Mouse (Mus musculus): ENCODE measurements at regions not wholly inside any gene's neighbourhood (a gene's known extent, or its start where the extent isn't known, plus 50 kb on each side); places are given as distances from the start of the nearest gene placed in this dataset.

DNA sequence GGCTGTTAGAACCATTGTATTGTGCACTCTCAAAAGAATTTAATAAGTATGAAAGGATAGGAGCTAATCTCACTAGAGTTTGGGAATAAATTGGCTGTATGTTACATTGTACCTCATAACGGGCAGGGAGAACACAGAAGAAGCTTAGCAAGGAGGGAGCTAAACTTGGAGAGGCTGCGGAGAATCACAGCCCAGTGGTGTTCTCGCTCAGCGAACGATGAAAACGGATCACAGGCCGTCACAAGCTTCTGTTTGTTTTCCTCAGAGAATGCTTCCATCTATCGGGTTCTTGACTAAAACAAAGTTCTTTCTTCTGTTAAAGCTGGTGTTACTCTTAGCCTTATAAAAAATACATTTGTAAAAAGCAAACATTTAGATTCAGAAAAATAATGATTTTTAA is 178.2 kb upstream of the Rnd3 start:
- no peak for DNase-seq (ENCODE audit: low spot score)

DNA sequence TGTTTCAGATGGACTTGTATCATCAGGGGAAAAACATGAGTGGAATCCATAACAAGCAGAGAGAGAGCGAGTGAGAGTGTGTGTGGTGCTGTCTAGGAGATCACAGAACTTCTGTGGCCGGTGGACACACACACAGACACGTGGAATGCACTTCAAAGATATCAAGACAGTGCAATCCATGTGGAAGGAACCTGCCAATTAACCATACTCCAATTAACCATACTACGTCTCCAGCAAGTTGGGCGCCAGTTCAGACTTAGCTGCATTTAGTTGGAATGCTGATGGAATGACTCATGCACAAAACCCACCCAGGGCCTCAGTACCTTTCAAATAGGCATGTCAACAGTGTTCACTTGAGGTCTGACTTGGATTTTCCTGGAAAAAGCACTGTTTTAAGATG is 172.8 kb upstream of the Rnd3 start:
- DNase-seq (ENCODE audit: low spot score), result no peak

DNA sequence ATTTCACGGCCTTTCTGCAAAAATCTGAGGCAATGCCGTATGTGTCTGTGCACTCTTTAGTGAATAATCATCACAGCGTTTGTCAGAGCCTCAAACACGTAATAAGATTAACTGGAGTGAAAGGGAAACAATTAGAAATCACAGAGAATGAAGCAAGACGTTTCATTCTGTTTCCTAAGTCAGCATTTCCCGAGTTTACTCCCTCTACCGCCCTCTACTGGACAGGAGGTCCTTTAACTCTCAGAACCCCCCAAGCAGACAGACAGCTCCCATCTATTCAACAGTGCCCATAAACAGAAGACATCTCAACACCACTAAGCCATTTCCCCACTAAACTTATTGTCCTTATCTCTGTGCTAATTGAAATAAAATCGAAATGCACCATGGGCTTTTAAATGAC is 167.5 kb upstream of the Rnd3 start:
- no peak for DNase-seq (ENCODE audit: low spot score)

DNA sequence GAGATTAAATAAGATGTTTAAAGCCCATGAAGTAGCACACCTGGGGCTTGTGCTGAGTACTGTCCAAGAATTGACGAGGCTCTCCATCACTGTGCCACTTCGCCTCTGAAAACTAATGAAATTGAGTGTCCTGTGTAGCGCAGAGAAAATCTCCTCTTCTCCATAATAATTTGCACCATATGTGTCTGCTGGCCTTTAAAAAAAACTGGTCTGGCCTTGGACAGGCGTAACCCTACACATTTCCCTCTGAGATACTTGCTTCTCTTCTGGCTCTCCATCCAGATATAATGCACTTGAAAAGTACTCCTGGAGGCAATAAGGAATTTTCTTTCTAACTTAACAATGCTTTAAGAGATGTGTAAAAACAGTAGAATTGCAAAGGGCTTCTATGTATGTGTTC is 164.5 kb upstream of the Rnd3 start:
- DNase-seq (ENCODE audit: low spot score), result no peak

DNA sequence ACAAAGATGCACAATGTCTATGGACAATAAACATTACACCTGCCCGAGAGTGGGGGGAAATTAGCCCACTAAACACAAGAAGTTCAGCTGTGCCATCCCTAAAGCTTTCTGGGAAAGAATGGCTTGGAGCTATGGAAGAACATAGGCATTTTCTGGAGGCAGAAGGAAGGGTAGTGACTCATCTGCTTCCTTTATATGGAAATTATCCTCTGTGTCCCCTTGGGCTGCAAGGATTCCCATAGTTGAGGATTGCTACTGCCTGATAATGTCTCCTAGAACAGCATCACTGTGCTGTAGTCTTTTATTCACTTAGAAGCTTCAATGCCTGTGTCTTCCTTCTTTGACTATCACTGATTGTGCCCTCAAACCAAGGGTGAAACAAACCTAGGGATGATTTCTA is 157.3 kb upstream of the Rnd3 start:
- DNase-seq (ENCODE audit: low spot score), result no peak

DNA sequence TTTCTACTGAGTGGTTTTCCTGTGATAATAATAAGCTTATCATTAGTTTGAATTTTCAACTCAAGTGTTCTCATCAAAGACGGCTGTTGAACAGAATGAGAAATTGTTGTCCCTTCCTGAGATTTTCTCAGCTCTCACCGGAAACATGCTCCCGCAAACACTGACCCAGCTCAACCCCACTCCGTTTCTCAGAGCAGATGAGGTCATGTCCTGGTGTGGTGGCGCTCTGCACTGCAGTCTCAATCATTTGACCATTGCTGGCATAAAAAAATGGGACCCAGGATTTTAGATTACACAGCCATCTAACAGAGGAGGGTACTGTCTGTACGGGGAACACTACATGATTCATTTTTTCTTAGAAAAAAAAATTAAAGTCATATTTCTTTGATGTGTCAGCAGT is 156.5 kb upstream of the Rnd3 start:
- peak; percentile 11 for DNase-seq (ENCODE audit: low spot score)

DNA sequence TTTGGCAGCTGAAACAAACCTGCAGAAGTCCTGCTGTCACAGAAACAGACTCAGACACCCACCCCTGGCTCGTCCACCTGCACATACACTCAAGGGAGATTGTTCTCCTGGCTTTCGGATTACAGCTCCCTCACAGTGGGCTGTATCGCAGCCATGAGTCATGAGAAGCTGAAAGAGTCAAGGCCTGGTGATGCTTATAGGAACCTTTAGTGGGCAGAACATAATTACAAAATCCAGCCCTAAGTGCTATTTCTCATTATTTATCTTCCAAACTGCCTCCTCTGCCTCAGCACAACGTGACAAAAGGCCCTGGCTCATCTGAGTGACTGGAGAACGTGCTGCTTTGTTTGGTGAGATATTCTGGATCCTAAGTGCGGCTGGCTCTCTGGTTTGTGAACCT is 155.8 kb upstream of the Rnd3 start:
- no peak for DNase-seq (ENCODE audit: low spot score)

DNA sequence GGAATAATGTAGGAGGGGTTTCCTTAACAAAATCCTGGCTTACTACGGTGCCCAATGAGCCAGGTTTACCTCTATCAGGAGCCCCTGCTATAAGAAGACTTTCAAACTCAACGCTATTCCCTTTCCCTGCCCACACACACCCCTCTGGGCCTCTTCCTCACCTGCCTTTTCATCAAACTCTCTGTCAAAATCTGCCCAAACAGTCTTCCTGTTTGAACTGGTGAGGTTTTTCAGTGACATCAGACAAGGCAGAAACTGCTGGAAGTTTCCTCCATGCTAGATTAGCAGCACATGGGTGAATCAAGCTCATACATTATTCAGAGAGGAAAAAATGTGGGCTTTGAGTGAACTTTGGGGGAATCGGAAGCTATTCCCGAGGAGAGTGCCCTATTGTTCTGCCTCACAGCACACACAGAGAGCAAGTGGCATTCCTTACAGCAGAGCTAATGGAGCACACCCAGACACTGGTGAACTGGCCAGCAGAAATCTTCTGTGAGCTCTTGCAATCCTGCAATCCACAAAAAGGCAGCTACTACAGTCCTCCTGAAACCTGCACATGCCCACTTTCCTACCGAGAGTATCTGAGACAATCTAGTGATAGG is 141.8 kb upstream of the Rnd3 start:
- DNase-seq (ENCODE audit: low spot score), result no peak

DNA sequence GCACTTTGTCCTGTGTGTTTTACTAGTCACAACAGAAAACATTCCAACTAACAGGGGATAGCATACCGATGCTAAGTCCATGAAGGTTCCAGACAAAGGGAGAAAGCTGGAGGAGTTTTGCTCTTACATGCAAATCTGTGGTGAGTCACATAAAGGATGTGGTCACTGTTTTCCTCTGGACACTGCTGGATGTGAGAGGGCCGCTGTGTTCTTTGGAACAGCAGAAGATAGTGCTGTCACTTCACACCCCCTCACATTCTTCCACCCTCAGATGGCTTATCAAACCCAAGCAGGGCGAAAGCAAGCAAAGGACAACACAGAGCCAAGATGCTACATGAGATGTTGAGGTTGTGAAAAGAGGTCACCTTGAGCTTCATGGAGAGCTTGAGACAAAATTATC is 139.8 kb upstream of the Rnd3 start:
- no peak for DNase-seq (ENCODE audit: low spot score)

DNA sequence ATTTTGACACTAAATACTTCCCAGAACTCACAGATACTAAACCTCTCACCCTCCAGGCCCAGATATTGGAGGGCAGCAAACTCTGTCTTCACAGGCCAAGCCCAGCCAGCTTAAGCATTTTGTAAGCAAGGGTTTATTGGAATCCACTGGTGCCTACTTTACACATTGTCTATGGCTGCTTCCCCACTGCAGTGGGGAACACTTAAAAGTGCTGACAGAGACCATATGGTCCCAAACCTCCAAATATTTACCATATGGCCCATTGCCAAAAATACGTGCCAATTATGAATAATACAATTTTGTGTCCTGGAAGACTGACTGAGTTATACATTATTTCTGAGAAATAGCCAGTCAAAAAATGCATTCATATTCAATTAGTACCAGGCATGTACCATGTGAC is 136.7 kb upstream of the Rnd3 start:
- DNase-seq (ENCODE audit: low spot score), result no peak

DNA sequence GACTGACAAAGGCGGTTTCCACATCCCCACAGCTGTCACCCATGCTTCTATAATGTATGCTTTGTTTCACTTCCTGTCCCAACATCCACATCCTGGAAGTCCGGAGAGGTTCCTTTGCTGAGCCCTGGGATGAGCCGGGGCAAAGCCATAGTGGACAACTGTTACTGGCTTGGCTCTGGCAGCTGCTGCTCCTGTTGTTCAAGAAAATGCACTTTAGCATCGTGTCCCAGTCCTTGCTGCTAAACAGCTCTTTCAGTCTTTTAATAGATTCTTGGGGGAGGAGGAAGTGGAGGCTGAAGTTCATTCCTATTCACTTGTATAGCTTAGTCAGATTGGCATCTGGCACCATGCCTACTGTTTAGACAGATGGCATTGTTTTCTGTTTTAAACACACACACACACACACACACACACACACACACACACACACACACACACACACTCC is 135.9 kb upstream of the Rnd3 start:
- no peak for DNase-seq (ENCODE audit: low spot score)

DNA sequence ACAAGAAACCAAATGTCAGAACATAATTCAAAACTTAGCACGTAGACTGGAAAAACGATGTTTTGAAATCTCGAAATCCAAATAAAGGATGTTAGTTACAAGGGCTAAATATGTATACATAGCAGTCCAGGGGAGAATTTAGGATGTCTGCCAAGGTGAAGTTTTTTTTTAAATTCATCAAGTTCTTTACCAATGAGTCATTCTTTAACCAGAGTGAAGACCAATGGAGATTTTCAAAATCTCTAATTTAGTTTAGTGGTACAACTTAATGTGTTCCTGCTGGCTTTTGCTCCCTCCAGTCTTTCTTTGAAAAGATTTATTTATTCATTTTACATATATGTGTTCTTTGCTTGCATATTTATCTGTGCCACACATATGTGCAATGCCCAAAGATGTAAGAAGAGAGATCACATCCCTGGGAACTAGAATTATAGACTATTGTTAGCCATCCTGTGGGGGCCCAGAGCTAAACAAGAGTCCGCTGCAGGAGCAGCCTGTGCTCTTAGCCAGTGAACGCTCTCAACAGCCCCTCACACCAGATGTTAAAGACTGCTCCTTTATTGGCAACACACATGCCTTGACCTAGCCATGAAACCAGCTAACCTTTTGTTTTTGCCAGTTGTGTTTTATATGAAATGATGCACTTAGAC is 130.6 kb upstream of the Rnd3 start:
- DNase-seq (ENCODE audit: low spot score), result no peak

DNA sequence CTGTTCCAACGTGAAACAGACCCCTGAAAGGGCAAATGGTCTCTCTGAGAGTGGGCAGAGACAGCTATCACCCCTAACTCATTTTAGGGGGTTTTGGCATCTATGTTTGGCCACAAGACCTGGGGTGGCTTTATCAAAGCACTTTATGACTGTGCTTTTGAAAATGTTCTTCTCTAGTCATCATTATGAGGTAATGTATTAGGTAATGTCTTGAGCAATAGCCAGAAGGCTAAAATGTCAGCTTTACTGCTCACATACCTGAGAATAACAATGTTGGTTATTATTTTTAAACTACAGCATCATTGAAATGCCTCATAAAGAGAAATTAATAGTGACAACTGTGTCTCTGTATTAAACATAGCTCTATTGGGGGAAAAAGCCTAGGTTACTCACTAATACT is 129.9 kb upstream of the Rnd3 start:
- no peak for DNase-seq (ENCODE audit: low spot score)

DNA sequence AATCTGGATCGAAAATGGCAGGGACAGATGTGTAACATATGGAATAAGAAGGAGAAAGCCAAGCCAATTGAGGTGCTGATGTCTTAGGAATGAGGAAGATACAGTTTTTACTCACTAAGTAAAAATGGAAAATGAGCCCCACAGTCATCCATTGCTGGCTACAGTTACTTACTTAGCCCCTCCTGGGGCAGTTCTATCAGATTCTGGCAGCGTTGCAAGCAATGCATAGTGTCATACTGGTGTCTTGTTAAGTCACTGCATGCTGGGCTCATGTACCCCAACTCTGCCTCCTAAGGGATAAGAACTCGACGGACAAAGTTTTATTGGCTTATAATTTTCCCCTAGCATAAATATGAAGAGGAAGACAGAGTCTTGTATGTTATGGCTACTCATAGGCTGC is 129.4 kb upstream of the Rnd3 start:
- DNase-seq (ENCODE audit: low spot score), result no peak

DNA sequence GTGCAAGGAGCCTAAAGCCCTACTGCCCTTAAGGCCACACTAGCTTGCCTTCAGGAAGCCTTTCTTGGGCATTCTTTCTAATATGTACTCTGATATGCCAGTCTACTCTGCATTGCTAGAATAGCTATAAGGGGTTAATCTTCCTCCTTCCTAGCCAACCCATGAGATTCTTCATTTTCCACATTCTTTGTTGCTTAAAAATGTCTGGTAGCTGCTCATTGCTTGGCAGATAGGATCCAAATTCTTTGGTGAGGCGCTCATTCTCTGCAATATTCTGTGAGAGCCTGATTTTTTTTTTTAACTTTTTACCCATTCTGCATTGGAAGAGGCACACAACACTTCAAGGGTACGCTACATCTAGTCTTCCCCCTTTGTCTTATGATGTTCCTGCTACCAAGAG is 127.7 kb upstream of the Rnd3 start:
- DNase-seq (ENCODE audit: low spot score), result no peak

DNA sequence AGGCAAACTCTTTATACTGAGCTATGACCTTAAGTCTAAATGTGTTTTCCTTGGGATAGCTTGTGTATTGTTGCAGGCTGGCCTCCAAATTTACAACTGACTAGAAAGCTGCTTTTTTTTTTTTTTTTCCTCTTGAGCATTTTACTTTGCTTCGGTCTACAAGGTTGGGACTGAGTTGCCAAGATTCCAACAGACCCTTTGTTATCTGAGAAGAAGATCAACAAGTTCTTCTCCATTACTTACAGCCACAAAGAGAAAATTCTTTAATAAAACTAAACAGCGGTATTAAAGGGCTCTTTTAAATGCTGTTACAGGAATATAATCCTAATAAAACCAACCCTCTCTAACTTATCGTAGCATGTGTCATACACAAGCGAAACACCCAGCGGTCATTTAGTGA is 124.4 kb upstream of the Rnd3 start:
- DNase-seq (ENCODE audit: low spot score), result no peak

DNA sequence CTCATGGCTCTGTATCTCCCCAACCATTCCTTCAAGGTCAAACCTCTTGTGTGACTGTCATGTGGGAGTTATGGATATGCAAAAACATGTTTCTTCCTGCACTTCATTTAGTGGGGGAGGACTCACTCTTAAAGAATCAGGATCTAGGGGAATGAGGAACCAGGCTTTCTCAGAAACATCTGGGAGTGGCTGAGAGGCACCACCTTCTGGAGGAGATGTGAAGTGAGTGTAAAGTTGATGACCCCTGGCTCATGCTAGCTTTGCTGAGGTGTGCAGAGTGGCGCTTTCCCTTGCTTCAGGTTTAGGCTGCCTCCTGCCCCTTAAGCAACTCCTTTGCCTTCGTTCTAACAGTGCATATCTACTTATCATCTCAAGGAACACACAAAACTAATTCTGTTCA is 119.6 kb upstream of the Rnd3 start:
- no peak for DNase-seq (ENCODE audit: low spot score)

DNA sequence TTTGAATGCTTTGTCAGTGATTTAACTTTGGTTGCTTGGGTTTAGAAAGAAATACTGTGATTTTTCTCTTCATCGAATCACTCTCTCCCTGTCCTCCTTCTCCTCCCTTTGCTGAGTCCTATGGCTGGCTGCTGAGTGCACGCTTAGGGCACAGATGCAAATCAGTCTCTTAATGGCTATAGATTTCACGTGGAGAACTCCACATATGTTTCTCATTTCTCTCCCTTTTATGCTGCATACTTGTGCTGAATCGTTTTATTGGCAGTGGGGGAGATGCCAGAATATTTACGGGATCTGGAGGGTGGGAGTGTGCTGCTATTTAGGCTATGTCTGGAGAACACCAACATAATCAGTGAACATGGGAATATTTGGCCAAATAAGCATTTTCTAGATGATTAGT is 118.8 kb upstream of the Rnd3 start:
- DNase-seq (ENCODE audit: low spot score), result no peak

DNA sequence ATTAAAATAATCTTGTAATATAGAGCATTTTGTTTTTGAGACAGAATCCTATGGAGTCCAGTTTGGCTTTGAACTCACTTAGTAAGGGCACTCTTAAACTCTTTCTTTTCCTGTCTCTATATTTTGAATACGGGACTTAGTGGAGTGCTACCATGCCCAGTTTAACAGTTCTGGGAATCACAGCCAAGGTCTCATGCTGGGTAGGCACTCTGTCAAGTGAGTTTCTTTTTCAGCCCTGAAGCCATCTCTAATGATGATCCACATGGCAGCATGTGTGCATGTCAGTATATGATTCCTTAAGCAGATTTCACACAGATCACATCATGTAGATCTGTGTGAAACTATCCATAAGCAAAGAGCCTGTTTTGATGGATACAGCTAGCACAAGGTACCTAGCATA is 113.6 kb upstream of the Rnd3 start:
- no peak for DNase-seq (ENCODE audit: low spot score)

DNA sequence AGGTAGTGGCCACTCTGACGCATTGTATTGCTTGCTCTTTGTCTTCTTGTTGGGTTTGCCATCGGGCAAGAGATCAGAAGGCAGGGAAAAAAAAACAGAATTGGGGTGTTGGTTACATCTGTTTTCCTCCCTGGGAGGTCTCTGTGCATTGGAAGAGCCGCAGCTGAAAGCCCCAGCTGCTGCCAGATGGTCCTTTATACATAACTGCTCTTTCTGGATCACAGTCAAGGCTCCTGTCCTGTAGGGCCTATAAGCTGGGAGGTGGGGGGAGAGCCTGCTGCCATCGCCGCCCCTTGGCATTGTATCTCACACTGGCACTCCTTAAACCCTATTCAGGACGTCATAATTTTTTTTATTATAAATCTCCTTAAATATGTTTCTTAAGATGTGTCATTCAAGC is 101.9 kb upstream of the Rnd3 start:
- DNase-seq (ENCODE audit: low spot score), result no peak

DNA sequence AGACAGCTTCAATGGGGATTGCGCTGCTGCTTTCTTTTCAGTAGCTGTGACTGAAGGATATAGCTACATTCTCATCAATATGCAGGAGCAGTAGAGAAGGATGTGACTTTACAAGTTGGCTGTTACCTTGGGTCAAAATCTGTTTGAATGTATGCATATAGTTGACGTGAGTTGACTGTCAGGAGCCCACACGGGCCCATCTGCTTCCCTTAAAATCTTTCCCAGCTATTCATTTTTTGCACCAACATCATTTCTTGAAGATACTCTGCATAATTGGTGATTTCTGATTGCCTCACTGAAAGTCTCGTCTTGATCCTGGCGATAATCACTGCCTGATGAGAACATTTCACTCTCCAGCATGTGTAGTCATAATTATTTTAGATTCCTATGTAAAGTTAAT is 92.7 kb upstream of the Rnd3 start:
- no peak for DNase-seq (ENCODE audit: low spot score)

DNA sequence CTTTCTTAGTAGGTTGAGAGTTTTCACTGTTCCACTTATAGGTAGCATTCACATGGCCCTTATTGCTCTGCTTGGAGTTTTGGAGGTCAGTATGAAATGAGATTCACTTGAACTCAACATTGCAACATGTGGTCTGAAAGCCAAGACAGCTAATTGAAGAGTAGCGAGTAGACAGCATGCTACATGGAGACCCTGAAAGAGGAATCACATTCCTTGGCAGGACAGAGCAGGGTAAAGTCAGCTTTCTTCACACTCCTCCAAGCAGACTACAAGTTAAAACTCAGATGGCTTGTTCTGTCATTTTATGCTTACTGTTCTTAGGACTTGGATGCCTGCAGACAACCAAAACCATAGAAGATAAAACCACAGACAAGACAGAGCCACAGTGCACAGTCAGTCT is 91.1 kb upstream of the Rnd3 start:
- DNase-seq (ENCODE audit: low spot score), result no peak

DNA sequence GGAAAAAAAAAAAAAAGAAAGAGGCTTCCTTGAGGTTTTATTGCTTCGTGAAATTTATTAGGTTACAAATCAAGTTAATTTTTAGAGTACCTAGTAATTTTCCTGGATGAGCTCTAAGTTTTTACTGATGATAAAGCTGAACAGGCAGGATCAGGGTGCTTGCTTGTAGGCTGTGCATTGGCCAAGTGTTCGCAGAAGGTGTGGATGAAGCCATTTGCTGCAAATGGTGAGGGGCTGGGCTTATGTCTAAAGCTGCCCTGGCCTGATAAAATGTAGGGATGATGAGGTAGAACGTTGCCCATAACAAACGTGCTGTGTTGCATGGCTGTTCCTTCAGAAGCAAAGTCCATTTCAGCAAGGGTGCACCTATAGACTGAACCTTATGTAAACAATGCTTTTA is 90.1 kb upstream of the Rnd3 start:
- no peak for DNase-seq (ENCODE audit: low spot score)

DNA sequence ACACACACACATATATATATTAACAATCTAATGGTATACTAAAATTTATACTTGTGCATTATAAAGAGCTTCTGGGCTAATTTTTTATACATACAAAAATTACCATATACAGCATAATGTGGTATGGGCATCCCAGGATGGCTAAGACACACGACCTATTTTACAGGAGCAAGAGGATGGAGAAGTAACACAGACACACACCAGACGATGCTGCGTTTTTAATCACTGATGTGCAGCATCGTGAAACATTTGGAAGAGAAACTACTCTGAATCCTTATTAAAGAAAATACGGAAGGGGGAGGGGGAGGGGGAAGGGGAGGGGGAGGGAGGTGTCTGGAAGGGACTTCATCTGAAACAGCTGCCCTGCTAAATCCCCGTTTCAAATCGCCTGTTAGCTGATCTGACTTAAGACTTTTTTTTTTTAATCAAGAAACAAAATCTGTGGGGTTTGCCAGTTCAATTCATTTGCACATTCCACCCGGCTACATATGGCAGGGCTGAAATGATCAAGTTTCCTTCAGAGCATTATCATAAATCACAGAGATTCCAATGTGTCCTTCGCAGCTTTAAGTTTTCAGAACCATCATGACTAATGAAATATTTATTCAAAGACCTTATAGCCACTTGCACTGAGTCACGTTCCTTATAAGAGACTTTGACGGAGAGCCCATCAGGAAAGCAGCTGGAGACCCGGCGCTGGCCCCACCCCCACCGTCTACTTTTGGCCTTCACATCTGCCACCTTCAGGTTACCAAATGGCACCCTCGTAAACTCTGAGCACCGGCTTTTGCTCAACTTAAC is 89.4 kb upstream of the Rnd3 start:
- no peak for DNase-seq (ENCODE audit: low spot score)
